Mouse (Mus musculus) telencephalon, adult 2 months (tissue): ENCODE measurements around the gene Rev3l.
"Not testable (repeated sequence)": the region's sequence is repeated elsewhere in the genome, so short reads cannot be mapped to it uniquely, and the experiment has no call there.

ENCODE experiments used
- DNase-seq: peaks from one replicate; pipeline ENCODE4 v3.0.0-alpha.2; 2011; ENCODE audit warnings: low read depth, low spot score

Gene Rev3l

GRCm38 (mm10) chr10:39778305-39778704 lies 46.4 kb downstream of the Rev3l start:
- no peak for DNase-seq

GRCm38 (mm10) chr10:39785241-39785640 lies 53.3 kb downstream of the Rev3l start:
- DNase-seq = no peak

GRCm38 (mm10) chr10:39793295-39793694 lies 61.4 kb downstream of the Rev3l start:
- no peak for DNase-seq

GRCm38 (mm10) chr10:39811507-39811906 lies 79.6 kb downstream of the Rev3l start:
- no peak for DNase-seq

GRCm38 (mm10) chr10:39842621-39843020 lies 110.7 kb downstream of the Rev3l start:
- DNase-seq = peak; percentile 29

- no peak for DNase-seq
Measured at GRCm38 (mm10) chr10:39865509-39865908, 133.6 kb downstream of the Rev3l start.

GRCm38 (mm10) chr10:39888621-39889020 lies 156.7 kb downstream of the Rev3l start:
- no peak for DNase-seq

GRCm38 (mm10) chr10:39893702-39894697 lies 162.1 kb downstream of the Rev3l start:
- no peak for DNase-seq

GRCm38 (mm10) chr10:39896503-39896902 lies 164.6 kb downstream of the Rev3l start:
- DNase-seq = no peak

GRCm38 (mm10) chr10:39898874-39899371 lies 167.0 kb downstream of the Rev3l start, which contains the start of gene Mfsd4b4:
Gene Mfsd4b4 (minus strand): TSS chr10:39899238.
- peak; percentile 92 for DNase-seq

GRCm38 (mm10) chr10:39904191-39904590 lies 172.3 kb downstream of the Rev3l start:
- DNase-seq = no peak

- no peak for DNase-seq
Measured at GRCm38 (mm10) chr10:39906799-39907658, 175.1 kb downstream of the Rev3l start.

GRCm38 (mm10) chr10:39908768-39909441 lies 177.0 kb downstream of the Rev3l start:
- DNase-seq = no peak

GRCm38 (mm10) chr10:39912616-39913015 lies 180.7 kb downstream of the Rev3l start:
- no peak for DNase-seq

- DNase-seq = not testable (repeated sequence)
Measured at GRCm38 (mm10) chr10:39924556-39924955, 192.6 kb downstream of the Rev3l start.
